Mouse (Mus musculus) liver, embryonic 15.5 days (tissue): ENCODE data around the gene Vangl1. TPM values are rescaled to one million over a fixed set of nuclear protein-coding genes. Genes with fewer than 3 reads are reported as not detected.
A peak's percentile ranks its signal among the peaks of the same experiment; 100 is the strongest.

ENCODE experiments used
- ATAC-seq: fragments of 200-750 bp; cut with Nextera tagmentation; 2 replicates; pipeline ENCODE4 v1.8.0; 2017; ENCODE audit warnings: moderate number of reproducible peaks, mild to moderate bottlenecking, moderate library complexity; ENCODE audit not compliant: insufficient read depth
- H3K27ac ChIP-seq: fragments of 300-500 bp; sonication (generic); replicated peaks from 2 replicates; pipeline ENCODE4 v1.5.1; 2015; ENCODE audit warnings: mild to moderate bottlenecking, inconsistent platforms
- H3K27me3 ChIP-seq: fragments of 300-500 bp; sonication (generic); 2 replicates; pipeline ENCODE4 v1.6.1; 2015; ENCODE audit warnings: mild to moderate bottlenecking, inconsistent platforms
- H3K36me3 ChIP-seq: fragments of 300-500 bp; sonication (generic); replicated peaks from 2 replicates; pipeline ENCODE4 v1.6.1; 2015; ENCODE audit warnings: moderate library complexity, mild to moderate bottlenecking, inconsistent platforms
- H3K4me1 ChIP-seq: fragments of 300-500 bp; sonication (generic); replicated peaks from 2 replicates; pipeline ENCODE4 v1.6.1; 2015; ENCODE audit warnings: inconsistent platforms
- H3K4me2 ChIP-seq: fragments of 300-500 bp; sonication (generic); 2 replicates; pipeline ENCODE4 v1.6.1; 2015; ENCODE audit warnings: moderate library complexity, mild to moderate bottlenecking, inconsistent platforms
- H3K4me3 ChIP-seq: fragments of 300-500 bp; sonication (generic); replicated peaks from 2 replicates; pipeline ENCODE4 v1.5.1; 2015; ENCODE audit warnings: mild to moderate bottlenecking, inconsistent platforms
- H3K9ac ChIP-seq: fragments of 300-500 bp; sonication (generic); 2 replicates; pipeline ENCODE4 v1.6.1; 2015; ENCODE audit warnings: moderate library complexity, mild to moderate bottlenecking, inconsistent platforms
- H3K9me3 ChIP-seq: fragments of 300-500 bp; sonication (generic); replicated peaks from 2 replicates; pipeline ENCODE4 v1.6.1; 2016; ENCODE audit warnings: inconsistent platforms
- WGBS: fragments of 180-500 bp; shearing (Covaris S2); methylation state at CpG from one replicate; pipeline ENCODE4 v1.1.7; 2015; ENCODE audit warnings: mixed read lengths; ENCODE audit not compliant: insufficient replicate concordance; 5-methylcytosine and 5-hydroxymethylcytosine counted together
- polyA plus RNA-seq: library from polyadenylated mRNA; unstranded; fragments of >200 nt; fragmentation: Nextera tagmentation; extraction: Ambion mirVana; gene quantifications from 2 replicates; pipeline ENCODE4 v1.2.1, GENCODE M21; 2015

Gene Vangl1
- polyA plus RNA-seq, 1 experiment from 2014 or later, result 57.8 TPM

GRCm38 (mm10) chr3:102154107-102154506, 50.4 kb downstream of the Vangl1 start:
- H3K36me3 ChIP-seq, result peaks cover 44% of the 10 kb centered on the region
- H3K9me3 ChIP-seq, result no peaks in the 10 kb centered on the region
- H3K9ac ChIP-seq, result no peak overlapping the region
- ATAC-seq, result no peak
- 80% methylated on average over 7 of the region's 7 CpGs for WGBS
- H3K4me1 ChIP-seq, result peaks cover 23% of the 10 kb centered on the region
- no peak overlapping the region for H3K27ac ChIP-seq
- H3K27me3 ChIP-seq, result no peaks in the 10 kb centered on the region
- no peak overlapping the region for H3K4me3 ChIP-seq
- no peak overlapping the region for H3K4me2 ChIP-seq

- no peaks in the 10 kb centered on the region for H3K9me3 ChIP-seq
- H3K27me3 ChIP-seq, result no peaks in the 10 kb centered on the region
- no peak overlapping the region for H3K27ac ChIP-seq
- WGBS, result 60% methylated on average over 4 of the region's 4 CpGs
- H3K4me1 ChIP-seq, result peaks cover 12% of the 10 kb centered on the region
- no peak overlapping the region for H3K4me3 ChIP-seq
- H3K4me2 ChIP-seq, result no peak overlapping the region
- no peak for ATAC-seq
- H3K9ac ChIP-seq, result no peak overlapping the region
- peaks cover 32% of the 10 kb centered on the region for H3K36me3 ChIP-seq
These were observed 51.6 kb downstream of the Vangl1 start for GRCm38 (mm10) chr3:102152872-102153271.

- Histone ChIP-seq H3K4me2 (no peak overlapping the region), H3K9ac (no peak overlapping the region), H3K27me3 (no peaks in the 10 kb centered on the region), H3K4me3 (no peak overlapping the region), H3K4me1 (peaks cover 8% of the 10 kb centered on the region), H3K9me3 (no peaks in the 10 kb centered on the region), H3K27ac (no peak overlapping the region), H3K36me3 (peaks cover 28% of the 10 kb centered on the region)
- 0 out of 2 replicates have a peak, but pooled peaks have one; percentile 21 for ATAC-seq
- 59% methylated on average over 4 of the region's 4 CpGs for WGBS
These were observed 52.0 kb downstream of the Vangl1 start for GRCm38 (mm10) chr3:102152471-102152870.

DNA sequence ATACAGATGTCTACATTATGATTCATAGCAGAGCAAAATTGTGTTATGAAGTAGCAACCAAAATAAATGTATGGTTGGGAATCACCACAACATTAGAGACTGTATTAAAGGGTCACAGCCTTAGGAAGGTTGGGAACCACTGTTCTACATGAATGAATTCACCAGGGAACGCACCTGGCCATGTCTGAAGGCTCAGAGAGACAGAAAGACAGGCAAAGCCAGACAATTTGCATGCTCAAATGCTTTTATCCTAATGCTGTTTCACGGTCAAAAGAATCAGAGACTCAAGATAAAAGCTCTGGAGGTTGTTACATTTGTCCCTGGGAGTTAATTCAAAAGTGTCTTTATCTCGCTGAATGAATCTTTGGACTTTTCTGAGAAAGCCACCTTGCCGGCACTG, 52.6 kb downstream of the Vangl1 start:
- no peak for ATAC-seq
- H3K9ac ChIP-seq, result no peak overlapping the region
- no peak overlapping the region for H3K4me3 ChIP-seq
- no peaks in the 10 kb centered on the region for H3K9me3 ChIP-seq
- 66% methylated on average over 4 of the region's 4 CpGs for WGBS
- H3K27me3 ChIP-seq, result no peaks in the 10 kb centered on the region
- peaks cover 22% of the 10 kb centered on the region for H3K36me3 ChIP-seq
- no peak overlapping the region for H3K27ac ChIP-seq
- H3K4me1 ChIP-seq, result peaks cover 12% of the 10 kb centered on the region
- no peak overlapping the region for H3K4me2 ChIP-seq

DNA sequence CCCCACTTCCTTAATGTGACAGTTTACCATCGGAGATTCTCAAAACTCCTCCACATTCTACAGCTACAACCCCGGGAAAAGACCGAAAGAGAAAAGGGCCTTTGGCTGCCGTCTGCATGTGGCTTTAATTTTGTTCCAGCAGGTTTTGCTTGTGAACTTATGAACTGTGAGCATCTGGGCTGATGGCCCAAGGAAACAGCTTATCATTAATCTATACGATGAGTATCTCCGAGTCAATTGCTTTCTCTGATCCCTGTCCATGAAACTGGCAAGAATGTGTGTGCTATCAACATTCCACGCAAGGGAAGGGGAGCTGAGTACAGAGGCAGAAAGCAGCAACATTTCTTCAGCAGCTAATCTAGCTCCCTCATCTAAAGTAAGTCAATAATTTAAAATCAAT, 54.6 kb downstream of the Vangl1 start:
- Histone ChIP-seq H3K4me3 (no peak overlapping the region), H3K36me3 (peaks cover 6% of the 10 kb centered on the region; the same call in 1 of the 2 replicates), H3K4me2 (no peak overlapping the region), H3K27ac (no peak overlapping the region), H3K27me3 (no peaks in the 10 kb centered on the region), H3K9ac (no peak overlapping the region), H3K9me3 (no peaks in the 10 kb centered on the region), H3K4me1 (peaks cover 30% of the 10 kb centered on the region)
- WGBS, result 66% methylated on average over 7 of the region's 7 CpGs
- no peak for ATAC-seq

DNA sequence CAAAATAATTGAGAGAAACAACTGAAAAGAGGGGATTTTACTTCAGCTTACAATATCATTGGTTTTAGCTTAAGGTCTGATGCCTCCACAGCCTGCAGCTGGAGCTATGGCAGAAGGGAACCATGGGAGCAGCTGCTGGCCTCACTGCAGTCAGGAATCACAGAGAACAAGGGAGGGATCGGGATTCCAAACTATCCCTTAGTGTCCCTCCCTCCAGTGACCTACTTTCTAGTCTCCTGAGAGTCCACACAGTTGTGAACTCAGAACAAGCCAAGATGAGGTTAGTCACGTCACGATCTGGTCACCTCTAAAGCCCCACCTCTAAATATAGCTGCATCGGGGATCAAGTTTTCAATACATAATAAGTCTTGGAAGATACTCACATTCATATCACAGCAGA, 57.3 kb downstream of the Vangl1 start:
- H3K27ac ChIP-seq, result no peak overlapping the region
- H3K4me1 ChIP-seq, result peaks cover 48% of the 10 kb centered on the region
- no peak overlapping the region for H3K4me2 ChIP-seq
- H3K9ac ChIP-seq, result no peak overlapping the region
- 83% methylated on average over 4 of the region's 4 CpGs for WGBS
- ATAC-seq, result no peak
- H3K36me3 ChIP-seq, result no peaks in the 10 kb centered on the region
- H3K9me3 ChIP-seq, result no peaks in the 10 kb centered on the region
- H3K4me3 ChIP-seq, result no peak overlapping the region
- no peaks in the 10 kb centered on the region for H3K27me3 ChIP-seq

GRCm38 (mm10) chr3:102146428-102146827, 58.1 kb downstream of the Vangl1 start:
- no peaks in the 10 kb centered on the region for H3K27me3 ChIP-seq
- no peak overlapping the region for H3K4me2 ChIP-seq
- no peak for ATAC-seq
- H3K4me1 ChIP-seq, result peaks cover 51% of the 10 kb centered on the region
- 82% methylated on average over 6 of the region's 6 CpGs for WGBS
- H3K9ac ChIP-seq, result no peak overlapping the region
- H3K36me3 ChIP-seq, result no peaks in the 10 kb centered on the region
- H3K4me3 ChIP-seq, result no peak overlapping the region
- H3K27ac ChIP-seq, result 0 out of 2 replicates have a peak overlapping the region, but pooled peaks have one; percentile 19
- H3K9me3 ChIP-seq, result no peaks in the 10 kb centered on the region

- 66% methylated on average over 6 of the region's 6 CpGs for WGBS
- H3K9me3 ChIP-seq, result no peaks in the 10 kb centered on the region
- H3K4me1 ChIP-seq, result peaks cover 53% of the 10 kb centered on the region
- H3K4me2 ChIP-seq, result peak overlapping the region; percentile 57
- no peaks in the 10 kb centered on the region for H3K36me3 ChIP-seq
- H3K27me3 ChIP-seq, result no peaks in the 10 kb centered on the region
- peak overlapping the region; percentile 87 for H3K27ac ChIP-seq
- ATAC-seq, result peak; percentile 35
- no peak overlapping the region for H3K4me3 ChIP-seq
- peak overlapping the region; percentile 28; the same call in 1 of the 2 replicates for H3K9ac ChIP-seq
These were observed 58.7 kb downstream of the Vangl1 start for GRCm38 (mm10) chr3:102145645-102146386.

DNA sequence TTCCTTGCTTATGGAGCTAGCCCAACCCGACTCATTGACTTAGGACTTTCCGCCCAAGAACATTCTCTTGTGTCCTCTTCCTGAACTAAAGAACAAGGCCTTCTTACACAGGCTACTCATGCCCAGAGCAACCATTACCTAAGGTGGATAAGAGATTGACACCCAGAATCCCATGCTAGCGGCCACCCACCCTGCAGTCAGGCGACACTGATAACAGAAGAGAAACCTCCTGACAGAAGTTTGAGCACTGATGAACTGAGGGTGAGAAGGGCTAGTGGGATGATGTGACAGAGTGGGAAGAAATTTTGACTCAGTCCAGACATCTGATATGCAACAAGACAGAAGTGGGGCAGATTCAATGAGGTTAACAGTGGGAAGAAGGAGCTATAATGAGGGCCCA, 60.1 kb downstream of the Vangl1 start:
- H3K4me3 ChIP-seq, result no peak overlapping the region
- H3K27me3 ChIP-seq, result peaks cover under 1% of the 10 kb centered on the region; the same call in 1 of the 2 replicates
- H3K27ac ChIP-seq, result peak overlapping the region; percentile 87
- ATAC-seq, result peak; percentile 92
- H3K4me1 ChIP-seq, result peaks cover 53% of the 10 kb centered on the region
- WGBS, result 44% methylated on average over 4 of the region's 4 CpGs
- no peak overlapping the region for H3K9ac ChIP-seq
- peak overlapping the region; percentile 57 for H3K4me2 ChIP-seq
- no peaks in the 10 kb centered on the region for H3K36me3 ChIP-seq
- no peaks in the 10 kb centered on the region for H3K9me3 ChIP-seq

- no peak overlapping the region for H3K9ac ChIP-seq
These were observed 61.0 kb downstream of the Vangl1 start for GRCm38 (mm10) chr3:102143536-102143935.

GRCm38 (mm10) chr3:102142947-102143346, 61.5 kb downstream of the Vangl1 start:
- H3K9me3 ChIP-seq, result no peaks in the 10 kb centered on the region
- peaks cover 13% of the 10 kb centered on the region for H3K27me3 ChIP-seq
- no peak for ATAC-seq
- peak overlapping the region; percentile 87 for H3K27ac ChIP-seq
- H3K4me2 ChIP-seq, result peak overlapping the region; percentile 57
- WGBS, result 89% methylated on average over 4 of the region's 4 CpGs
- H3K4me1 ChIP-seq, result peaks cover 53% of the 10 kb centered on the region
- no peak overlapping the region for H3K9ac ChIP-seq
- no peaks in the 10 kb centered on the region for H3K36me3 ChIP-seq
- H3K4me3 ChIP-seq, result no peak overlapping the region

More at GRCm38 (mm10) chr3:102143536-102143935, 61.0 kb downstream of the Vangl1 start:
- peaks cover 7% of the 10 kb centered on the region for H3K27me3 ChIP-seq
- peak; percentile 71 for ATAC-seq
- H3K4me1 ChIP-seq, result peaks cover 53% of the 10 kb centered on the region
- peak overlapping the region; percentile 87 for H3K27ac ChIP-seq
- H3K36me3 ChIP-seq, result no peaks in the 10 kb centered on the region
- WGBS, result 13% methylated on average over 3 of the region's 3 CpGs
- H3K9me3 ChIP-seq, result no peaks in the 10 kb centered on the region
- no peak overlapping the region; the same call in 1 of the 2 replicates for H3K4me3 ChIP-seq
- H3K4me2 ChIP-seq, result peak overlapping the region; percentile 57
